Mouse (Mus musculus): ENCODE measurements around the gene St3gal5.

St3gal5 gene

GRCm38 (mm10) chr6:72162155-72162890 lies 64.9 kb downstream of the St3gal5 start:
- DNase-seq (ENCODE audit: low spot score in 2 of 2) = no peak

GRCm38 (mm10) chr6:72164321-72165275 lies 67.2 kb downstream of the St3gal5 start:
- DNase-seq (ENCODE audit: low spot score in 2 of 2) = peak; percentile 86 to 91

GRCm38 (mm10) chr6:72165907-72166306 lies 68.5 kb downstream of the St3gal5 start:
- no peak for DNase-seq (ENCODE audit: low spot score in 2 of 2)

- no peak for DNase-seq (ENCODE audit: low spot score in 2 of 2)
Observed at GRCm38 (mm10) chr6:72171391-72171790, 74.0 kb downstream of the St3gal5 start.

- no peak for DNase-seq (ENCODE audit: low spot score in 2 of 2)
Observed at GRCm38 (mm10) chr6:72173350-72173749, 76.0 kb downstream of the St3gal5 start.

GRCm38 (mm10) chr6:72175419-72175818 lies 78.0 kb downstream of the St3gal5 start:
- no peak for DNase-seq (ENCODE audit: low spot score in 2 of 2)

GRCm38 (mm10) chr6:72176004-72176403 lies 78.6 kb downstream of the St3gal5 start:
- no peak for DNase-seq (ENCODE audit: low spot score in 2 of 2)

GRCm38 (mm10) chr6:72177417-72177816 lies 80.0 kb downstream of the St3gal5 start:
- DNase-seq (ENCODE audit: low spot score in 2 of 2) = no peak

- DNase-seq (ENCODE audit: low spot score in 2 of 2) = no peak
Observed at GRCm38 (mm10) chr6:72179006-72179405, 81.6 kb downstream of the St3gal5 start.

GRCm38 (mm10) chr6:72179562-72180502 lies 82.4 kb downstream of the St3gal5 start:
- DNase-seq (ENCODE audit: low spot score in 2 of 2) = no peak

GRCm38 (mm10) chr6:72184576-72184975 lies 87.2 kb downstream of the St3gal5 start:
- no peak for DNase-seq (ENCODE audit: low spot score in 2 of 2)

- DNase-seq (ENCODE audit: low spot score in 2 of 2) = peak; percentile 83 to 89
Observed at GRCm38 (mm10) chr6:72185893-72186490, 88.6 kb downstream of the St3gal5 start.

- no peak for DNase-seq (ENCODE audit: low spot score in 2 of 2)
Observed at GRCm38 (mm10) chr6:72186809-72187208, 89.4 kb downstream of the St3gal5 start.

GRCm38 (mm10) chr6:72189061-72189863 lies 91.9 kb downstream of the St3gal5 start:
- DNase-seq (ENCODE audit: low spot score in 2 of 2) = no peak

GRCm38 (mm10) chr6:72190120-72190519 lies 92.7 kb downstream of the St3gal5 start:
- no peak for DNase-seq (ENCODE audit: low spot score in 2 of 2)

- DNase-seq (ENCODE audit: low spot score in 2 of 2) = no peak
Observed at GRCm38 (mm10) chr6:72190577-72190976, 93.2 kb downstream of the St3gal5 start.

- no peak for DNase-seq (ENCODE audit: low spot score in 2 of 2)
Observed at GRCm38 (mm10) chr6:72196660-72197059, 99.3 kb downstream of the St3gal5 start.

- DNase-seq (ENCODE audit: low spot score in 2 of 2) = no peak
Observed at GRCm38 (mm10) chr6:72197515-72197914, 100.1 kb downstream of the St3gal5 start.

GRCm38 (mm10) chr6:72200595-72201256 lies 103.3 kb downstream of the St3gal5 start:
- no peak for DNase-seq (ENCODE audit: low spot score in 2 of 2)

GRCm38 (mm10) chr6:72202732-72203131 lies 105.3 kb downstream of the St3gal5 start:
- DNase-seq (ENCODE audit: low spot score in 2 of 2) = no peak

Data from frontal cortex, postnatal 25 days (tissue).